Mouse (Mus musculus) heart, adult 11 months (tissue): Measurements from ENCODE around the gene Atp4a.
"Not testable (repeated sequence)": the region's sequence is repeated elsewhere in the genome, so short reads cannot be mapped to it uniquely, and the experiment has no call there.

ENCODE experiments used
- DNase-seq: peaks from one replicate; pipeline ENCODE4 v3.0.0; 2022

Gene Atp4a

GRCm38 (mm10) chr7:30730064-30730722, 18.2 kb downstream of the Atp4a start:
- not testable (repeated sequence) for DNase-seq

DNA sequence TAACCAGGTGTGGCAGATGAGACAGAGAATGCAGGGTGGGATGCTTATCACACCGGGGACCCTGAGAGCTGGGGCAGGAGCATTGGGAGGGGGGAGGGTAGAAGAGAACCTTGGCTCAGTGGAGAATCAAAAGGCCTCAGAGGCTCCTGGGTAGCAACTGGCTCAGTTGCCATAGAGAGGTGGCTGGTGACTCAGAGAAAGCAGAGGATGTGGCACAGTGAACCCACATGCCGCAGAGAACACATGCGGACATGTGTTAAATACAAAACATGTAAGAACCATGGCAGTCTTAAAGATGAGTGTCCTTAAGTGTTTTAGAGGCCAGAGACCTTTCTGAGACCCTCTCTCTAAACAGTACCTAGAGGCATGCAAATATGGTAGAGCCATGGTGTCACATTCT, 24.2 kb downstream of the Atp4a start:
- no peak for DNase-seq

GRCm38 (mm10) chr7:30742570-30742969, 30.6 kb downstream of the Atp4a start:
- DNase-seq, result not testable (repeated sequence)

DNA sequence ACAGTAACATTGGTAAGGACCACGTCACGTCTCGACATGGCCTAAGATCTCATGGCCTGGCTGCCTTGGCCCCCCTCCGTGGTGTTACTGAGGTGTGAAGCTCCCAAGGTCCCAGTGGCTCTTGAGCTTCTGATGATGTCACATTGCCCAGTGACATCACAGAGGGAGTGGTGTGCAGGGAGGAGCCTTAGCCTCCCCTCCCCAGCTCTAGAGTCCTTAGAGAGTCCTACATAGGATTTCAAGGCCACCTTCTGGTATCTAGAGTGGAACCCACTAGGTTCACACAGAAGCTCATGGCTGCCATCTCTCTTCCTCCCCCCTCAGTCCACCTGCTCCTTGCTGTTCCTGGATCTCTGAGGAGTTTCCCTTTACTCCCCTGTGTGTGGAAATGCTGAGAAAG, 31.6 kb downstream of the Atp4a start, which contains the start of gene Gapdhs:
Gene Gapdhs (minus strand): TSS at position 65 of the 400 bp plus-strand sequence.
- not testable (repeated sequence) for DNase-seq

GRCm38 (mm10) chr7:30744022-30744598, 32.1 kb downstream of the Atp4a start:
- DNase-seq, result no peak

- DNase-seq, result no peak
Observed at GRCm38 (mm10) chr7:30747525-30748204, 35.7 kb downstream of the Atp4a start.

DNA sequence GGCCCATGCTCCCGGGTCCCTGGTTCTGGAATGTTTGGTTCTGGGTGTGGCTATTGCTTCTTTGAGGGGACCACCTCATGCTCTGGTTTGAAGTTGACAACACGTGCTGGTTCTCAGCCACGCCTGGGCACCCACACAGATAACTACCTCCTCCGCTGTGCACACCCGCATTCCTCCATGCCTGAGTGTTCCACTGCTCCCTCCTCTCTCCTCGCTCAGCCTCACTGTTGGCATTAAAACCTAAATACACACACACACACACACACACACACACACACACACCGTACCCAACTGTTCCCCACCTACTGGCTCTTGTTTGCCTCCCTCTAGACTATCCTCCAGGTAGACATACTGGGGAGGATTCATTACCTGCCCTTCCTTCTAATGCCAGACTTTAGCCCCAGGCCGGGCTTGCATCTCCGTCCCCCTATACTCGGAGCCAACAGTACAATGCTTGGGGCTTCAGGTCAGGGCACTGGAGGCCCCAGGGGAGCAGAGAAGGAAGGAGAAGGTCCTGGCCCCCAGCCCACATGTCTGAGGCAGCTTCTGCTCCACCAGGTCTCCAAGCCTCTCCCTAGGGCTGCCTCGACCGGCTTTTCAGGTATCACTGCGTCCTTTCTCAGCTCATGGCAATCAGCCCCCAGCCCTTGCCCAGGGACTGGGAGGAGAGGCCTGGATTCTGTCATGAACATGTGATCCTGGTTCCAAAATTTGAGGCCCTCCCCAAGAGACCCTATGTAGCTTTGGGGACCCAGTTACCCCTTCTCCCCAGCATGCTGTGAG, 38.0 kb downstream of the Atp4a start:
- no peak for DNase-seq

- DNase-seq, result no peak
Observed at GRCm38 (mm10) chr7:30751086-30751669, 39.2 kb downstream of the Atp4a start, which contains the start of gene Sbsn. Gene Sbsn (plus strand): TSS chr7:30751471.

GRCm38 (mm10) chr7:30757001-30757400, 45.0 kb downstream of the Atp4a start:
- no peak for DNase-seq

DNA sequence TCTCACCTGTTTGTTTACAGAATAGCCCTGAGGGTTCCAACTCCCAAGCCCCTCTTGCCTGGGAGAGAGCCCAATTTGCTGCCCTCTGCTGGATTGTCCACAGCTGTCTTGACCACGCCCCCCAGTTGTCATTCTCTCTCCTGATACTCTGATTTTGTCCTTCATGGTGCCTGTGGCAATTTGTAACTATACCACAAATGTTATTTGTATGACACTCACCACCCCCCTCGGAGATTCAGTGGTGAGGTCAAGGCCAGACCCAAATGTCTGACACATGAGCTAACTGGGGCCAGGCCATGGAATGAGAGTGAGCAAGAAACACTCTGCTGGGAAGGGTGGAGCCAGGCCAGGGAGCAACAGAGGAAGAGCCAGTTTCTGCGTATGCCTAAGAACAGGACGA, 46.8 kb downstream of the Atp4a start:
- DNase-seq, result no peak

GRCm38 (mm10) chr7:30761769-30762352, 49.9 kb downstream of the Atp4a start:
- no peak for DNase-seq

DNA sequence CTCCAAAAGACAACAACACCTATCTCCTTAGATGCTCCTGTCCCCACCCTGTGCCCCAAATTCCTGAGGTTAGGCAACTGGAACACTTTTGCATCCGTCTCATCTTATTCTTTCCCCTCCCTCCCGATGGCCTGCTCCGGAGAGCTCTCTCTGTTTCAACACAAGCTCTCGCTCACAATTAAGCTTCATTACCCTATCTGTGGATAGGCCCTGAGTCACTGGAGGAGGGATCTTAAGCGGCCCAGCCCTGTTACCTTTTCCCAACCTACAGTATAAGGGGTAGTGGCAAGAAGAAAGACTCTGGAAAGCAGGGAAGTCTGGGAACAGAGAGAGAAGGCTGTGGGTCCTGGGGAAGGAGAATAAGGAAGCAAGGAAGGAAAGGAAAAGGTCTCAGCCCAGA, 51.4 kb downstream of the Atp4a start, which contains the start of gene Dmkn:
Gene Dmkn (plus strand): TSS at position 301 of the 400 bp plus-strand sequence.
- DNase-seq, result no peak

- DNase-seq, result no peak
Observed at GRCm38 (mm10) chr7:30765173-30765572, 53.2 kb downstream of the Atp4a start.

GRCm38 (mm10) chr7:30766408-30766807, 54.4 kb downstream of the Atp4a start:
- DNase-seq, result no peak

GRCm38 (mm10) chr7:30769236-30769635, 57.2 kb downstream of the Atp4a start:
- no peak for DNase-seq
